Mouse (Mus musculus): ENCODE data around the gene Ambra1.

DNA sequence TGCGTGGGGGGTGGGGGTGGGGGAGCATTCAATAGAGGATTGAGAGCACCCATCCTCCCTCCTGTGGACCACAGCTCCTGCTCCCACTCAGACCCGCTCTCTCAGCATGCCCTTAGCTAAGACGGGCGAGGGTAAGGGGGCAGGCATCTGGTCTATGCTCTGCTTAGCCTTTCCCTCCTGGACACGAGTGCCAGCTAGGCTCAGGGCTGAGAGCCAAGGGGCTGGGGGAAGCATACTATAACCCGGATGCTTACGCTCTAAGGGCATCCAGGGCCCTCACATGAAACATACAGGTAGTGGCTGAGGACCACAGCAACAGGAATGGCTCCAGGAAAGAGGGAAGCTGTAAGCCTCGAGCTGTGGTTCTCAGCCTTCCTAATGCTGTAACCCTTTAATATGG lies 228.1 kb downstream of the Ambra1 start:
- TF ChIP-seq CTCF (IDR thresholded peaks at IDR 0.05; ENCODE audit: borderline replicate concordance, extremely low read depth, insufficient read depth, insufficient read length) = no peak
- no peak for TF ChIP-seq POLR2A (IDR thresholded peaks at IDR 0.05; ENCODE audit: borderline replicate concordance, extremely low read depth, insufficient read depth, insufficient read length, poor library complexity, severe bottlenecking)
